Mouse (Mus musculus) kidney, adult 2 months (tissue): Measurements from ENCODE around the gene Rufy4. TPM values are rescaled to one million over a fixed set of nuclear protein-coding genes. Genes with fewer than 3 reads are reported as not detected.

Experiments used
- DNase-seq: peaks from one replicate; pipeline ENCODE4 v3.0.0; 2021
- H3K27ac ChIP-seq: fragments of 200-500 bp; 2 replicates; pipeline ENCODE4 v1.5.1; 2012; ENCODE audit warnings: low read depth, low read length, control low read depth, inconsistent platforms; ENCODE audit not compliant: insufficient read depth
- H3K27me3 ChIP-seq: fragments of 200-500 bp; replicated peaks from 2 replicates; pipeline ENCODE4 v1.6.1; 2012; ENCODE audit warnings: mild to moderate bottlenecking, moderate library complexity, low read length, inconsistent platforms; ENCODE audit not compliant: control insufficient read depth, insufficient read depth
- H3K36me3 ChIP-seq: fragments of 200-500 bp; 2 replicates; pipeline ENCODE4 v1.6.1; 2012; ENCODE audit warnings: mild to moderate bottlenecking, moderate library complexity, low read length, inconsistent platforms; ENCODE audit not compliant: control insufficient read depth, insufficient read depth
- H3K4me1 ChIP-seq: fragments of 200-500 bp; 2 replicates; pipeline ENCODE4 v1.6.1; 2011; ENCODE audit warnings: low read length; ENCODE audit not compliant: control insufficient read depth, insufficient read depth
- H3K4me3 ChIP-seq: fragments of 200-500 bp; 2 replicates; pipeline ENCODE4 v1.5.1; 2011; ENCODE audit warnings: mild to moderate bottlenecking, low read depth, low read length, control low read depth; ENCODE audit not compliant: insufficient read depth
- CTCF ChIP-seq: fragments of 200-500 bp; conservative IDR thresholded peaks from 2 replicates; pipeline ENCODE4 v1.5.1; 2011; ENCODE audit warnings: low read depth, mild to moderate bottlenecking, control low read depth, low read length, moderate library complexity, mixed read lengths; ENCODE audit not compliant: insufficient read depth, insufficient read length
- POLR2A ChIP-seq: fragments of 200-500 bp; IDR thresholded peaks from one replicate; pipeline ENCODE4 v1.6.1; 2011; ENCODE audit warnings: low read depth, low read length, control low read depth
- WGBS: fragments of 180-500 bp; shearing (Covaris S2); methylation state at CpG from one replicate; pipeline ENCODE4 v1.1.7; 2018; 5-methylcytosine and 5-hydroxymethylcytosine counted together
- polyA plus RNA-seq: library from polyadenylated mRNA; depleted of rRNA; stranded (reverse); fragments of >200 nt; gene quantifications from 2 replicates; pipeline ENCODE4 v1.2.3, GENCODE M21; 2012; rRNA removed

The Rufy4 gene
- polyA plus RNA-seq, 1 experiment: 2.4 TPM

DNA sequence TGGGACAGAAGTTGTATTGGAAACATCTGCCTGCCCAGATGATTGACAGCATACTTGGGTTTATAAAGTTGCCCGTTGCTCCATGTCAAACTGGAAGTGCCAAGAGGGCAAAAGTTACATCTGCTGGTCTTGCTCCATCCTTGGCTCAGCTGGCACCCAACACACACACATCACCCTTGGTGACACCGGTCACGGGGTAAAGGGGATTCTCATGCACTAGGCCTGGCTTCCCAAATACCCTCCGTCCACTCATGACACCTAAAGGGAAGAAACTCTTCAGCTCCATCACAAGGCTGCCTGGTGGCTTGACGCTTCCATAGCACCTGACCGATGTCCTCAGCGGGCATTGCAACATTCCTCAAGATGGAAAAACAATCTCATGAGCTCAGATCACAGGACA lies 65.1 kb downstream of the Rufy4 start:
- no peak for TF ChIP-seq POLR2A
- TF ChIP-seq CTCF: no peak
- no peaks in the 10 kb centered on the region for H3K27me3 ChIP-seq
- no peaks in the 10 kb centered on the region for H3K36me3 ChIP-seq
- H3K4me1 ChIP-seq: no peaks in the 10 kb centered on the region
- 82% methylated on average over 7 of the region's 7 CpGs for WGBS
- H3K4me3 ChIP-seq: no peak overlapping the region
- peak; percentile 22 for DNase-seq
- H3K27ac ChIP-seq: no peak overlapping the region

GRCm38 (mm10) chr1:74192711-74193110 lies 67.4 kb downstream of the Rufy4 start:
- 78% methylated on average over 2 of the region's 2 CpGs for WGBS
- Histone ChIP-seq H3K27ac (no peak overlapping the region), H3K27me3 (no peaks in the 10 kb centered on the region), H3K4me1 (peaks cover 3% of the 10 kb centered on the region; the same call in 1 of the 2 replicates), H3K4me3 (no peak overlapping the region), H3K36me3 (no peaks in the 10 kb centered on the region)
- no peak for TF ChIP-seq CTCF
- TF ChIP-seq POLR2A: no peak
- DNase-seq: no peak

- no peak for DNase-seq
- Histone ChIP-seq H3K27ac (no peak within 1 kb of the TSS), H3K4me3 (no peak within 1 kb of the TSS), H3K4me1 (peaks cover 5% of the 10 kb centered on the region; the same call in 1 of the 2 replicates), H3K36me3 (no peaks in the 10 kb centered on the region), H3K27me3 (no peaks in the 10 kb centered on the region)
- TF ChIP-seq CTCF (no peak), POLR2A (no peak)
- WGBS: 74% methylated on average over 8 of the region's 8 CpGs
These were observed 69.1 kb downstream of the Rufy4 start, which contains the start of gene Cxcr1 for GRCm38 (mm10) chr1:74194445-74194844. Cxcr1 (minus strand) TSS chr1:74194631.

- DNase-seq: peak; percentile 53
- TF ChIP-seq POLR2A (no peak), CTCF (peak; percentile 83)
- Histone ChIP-seq H3K27me3 (no peaks in the 10 kb centered on the region), H3K4me3 (no peak overlapping the region), H3K27ac (0 out of 2 replicates have a peak overlapping the region, but pooled peaks have one; percentile 54), H3K36me3 (no peaks in the 10 kb centered on the region), H3K4me1 (peaks cover 5% of the 10 kb centered on the region; the same call in 1 of the 2 replicates)
- WGBS: 38% methylated on average over 7 of the region's 7 CpGs
These were observed 70.6 kb downstream of the Rufy4 start for GRCm38 (mm10) chr1:74195961-74196360.

DNA sequence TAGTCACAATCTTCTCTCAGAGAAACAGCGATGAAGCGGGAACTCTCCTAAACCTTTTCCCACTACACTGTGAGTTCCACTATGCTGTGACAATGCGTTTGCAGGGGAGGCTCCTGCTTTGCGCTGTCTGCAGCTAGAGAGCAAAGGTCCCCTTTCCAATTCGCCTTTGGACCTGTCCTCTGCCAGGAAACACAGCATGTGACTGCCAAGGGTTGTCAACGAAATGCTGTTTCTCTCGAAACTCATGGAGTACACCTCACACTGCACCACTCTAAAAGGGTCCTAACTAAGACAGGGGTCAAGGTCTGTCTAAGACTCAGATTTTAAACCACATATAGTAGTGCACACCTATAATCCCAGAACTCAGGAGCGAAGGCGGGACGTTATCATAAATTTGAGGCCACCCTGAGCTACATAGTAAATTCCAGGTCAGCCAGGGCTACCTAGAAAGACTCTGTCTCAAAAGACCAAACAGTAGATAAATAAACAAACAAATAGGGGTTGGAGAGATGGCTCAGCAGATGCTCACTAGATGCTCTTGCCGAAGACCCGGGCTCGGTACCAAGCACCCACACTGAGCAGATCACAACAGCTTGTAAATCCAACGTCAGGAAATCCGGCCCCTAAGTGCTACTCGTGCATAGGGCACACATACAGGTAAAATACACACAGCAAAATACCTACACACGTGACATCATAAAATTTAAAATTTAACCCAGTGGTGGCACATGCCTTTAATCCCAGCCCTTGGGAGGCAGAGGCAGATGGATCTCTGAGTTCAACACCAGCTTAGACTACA lies 71.5 kb downstream of the Rufy4 start:
- TF ChIP-seq CTCF (no peak), POLR2A (no peak)
- no peaks in the 10 kb centered on the region for H3K27me3 ChIP-seq
- 58% methylated on average over 17 of the region's 17 CpGs for WGBS
- peaks cover 5% of the 10 kb centered on the region; the same call in 1 of the 2 replicates for H3K4me1 ChIP-seq
- DNase-seq: peak; percentile 89
- H3K36me3 ChIP-seq: no peaks in the 10 kb centered on the region
- no peak overlapping the region for H3K4me3 ChIP-seq
- peak overlapping the region; percentile 73 for H3K27ac ChIP-seq

Other genes starting within 250 kb of the Rufy4 start
- 400 and 465 TPM in 2 replicates for gene Tns1, start 1.1 kb upstream of the Rufy4 start, polyA plus RNA-seq
- 0.07 and 0.55 TPM in 2 replicates for gene Cxcr2, start 28.4 kb downstream of the Rufy4 start, polyA plus RNA-seq
- not detected in 2 replicates for gene Cxcr1, start 69.1 kb downstream of the Rufy4 start, polyA plus RNA-seq
- 124 TPM in 2 replicates for gene Arpc2, start 110.5 kb downstream of the Rufy4 start, polyA plus RNA-seq
- gene Gpbar1, start 153.0 kb downstream of the Rufy4 start, polyA plus RNA-seq: 0.20 and 0.48 TPM in 2 replicates
- 212 and 217 TPM in 2 replicates for gene Aamp, start 159.2 kb downstream of the Rufy4 start, polyA plus RNA-seq
- gene Pnkd, start 159.4 kb downstream of the Rufy4 start, polyA plus RNA-seq: 139 and 165 TPM in 2 replicates
- 74.1 and 103 TPM in 2 replicates for gene Tmbim1, start 180.1 kb downstream of the Rufy4 start, polyA plus RNA-seq
- gene Catip, start 236.6 kb downstream of the Rufy4 start, polyA plus RNA-seq: 0.33 and 0.43 TPM in 2 replicates
- 13.4 and 15.3 TPM in 2 replicates for gene Slc11a1, start 249.7 kb downstream of the Rufy4 start, polyA plus RNA-seq